Mouse (Mus musculus) adrenal gland (tissue): ENCODE data around the gene Acbd3.

Experiments used
- intact Hi-C: fragments of 180-260 bp; cut with DNase I; formaldehyde crosslinking; loops from one replicate; pipeline ENCODE4 v1.15.1; 2025

Acbd3 gene

DNA sequence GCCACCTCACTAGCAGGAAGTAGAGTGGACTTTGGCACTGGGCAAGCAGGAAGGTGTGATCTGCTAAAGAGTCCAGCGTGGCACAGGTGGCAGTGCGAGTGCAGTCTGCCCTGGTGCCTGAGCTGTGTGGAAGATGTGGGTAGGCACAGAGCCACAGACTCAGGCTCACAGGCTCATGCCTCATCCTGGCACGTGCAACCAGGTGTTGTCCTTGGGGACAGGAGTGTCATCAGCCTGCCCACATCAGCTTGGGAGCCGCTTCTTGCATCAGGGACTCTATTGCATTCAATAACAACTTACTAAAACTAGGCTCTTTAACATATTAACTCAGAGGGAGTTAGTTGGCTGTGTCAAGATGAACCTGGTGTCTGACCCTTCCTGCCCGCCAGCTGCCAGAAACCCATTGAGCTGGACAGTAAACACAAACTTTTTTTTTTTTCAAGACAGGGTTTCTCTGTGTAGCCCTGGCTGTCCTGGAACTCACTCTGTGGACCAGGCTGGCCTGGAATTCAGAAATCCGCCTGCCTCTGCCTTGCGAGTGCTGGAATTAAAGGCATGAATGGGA is 32.2 kb downstream of the Acbd3 start:
- intact Hi-C loops = no loop called here

- intact Hi-C loops = loop anchor here (10.0 kb wide), 1 partner anchor 327 kb away; no protein-coding TSS in a partner anchor
These were observed 36.3 kb downstream of the Acbd3 start for GRCm38 (mm10) chr1:180762180-180762579.

DNA sequence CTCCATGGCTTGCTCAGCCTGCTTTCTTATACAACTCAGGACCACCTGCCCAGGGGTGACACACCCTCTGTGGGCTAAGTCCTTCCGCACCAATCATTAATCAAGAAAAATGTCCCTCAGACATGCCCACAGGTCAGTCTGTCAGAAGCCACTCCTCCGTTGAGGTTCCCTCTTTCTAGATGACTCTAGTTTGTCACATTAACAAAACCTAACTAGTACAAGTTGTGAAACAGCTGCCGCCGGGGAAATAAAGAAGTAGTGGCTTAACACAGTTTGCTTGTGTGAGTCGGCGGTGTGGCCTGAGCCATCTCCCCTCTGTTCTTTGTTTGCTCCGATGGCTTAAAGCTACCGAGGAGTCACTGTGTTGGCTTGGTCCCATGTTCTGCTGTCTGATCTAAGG is 36.8 kb downstream of the Acbd3 start:
- intact Hi-C loops = loop anchor here (10.0 kb wide), 1 partner anchor 328 kb away; no protein-coding TSS in a partner anchor

- intact Hi-C loops = loop anchor here (10.0 kb wide), 1 partner anchor 329 kb away; no protein-coding TSS in a partner anchor
These were observed 37.5 kb downstream of the Acbd3 start for GRCm38 (mm10) chr1:180763307-180763706.

DNA sequence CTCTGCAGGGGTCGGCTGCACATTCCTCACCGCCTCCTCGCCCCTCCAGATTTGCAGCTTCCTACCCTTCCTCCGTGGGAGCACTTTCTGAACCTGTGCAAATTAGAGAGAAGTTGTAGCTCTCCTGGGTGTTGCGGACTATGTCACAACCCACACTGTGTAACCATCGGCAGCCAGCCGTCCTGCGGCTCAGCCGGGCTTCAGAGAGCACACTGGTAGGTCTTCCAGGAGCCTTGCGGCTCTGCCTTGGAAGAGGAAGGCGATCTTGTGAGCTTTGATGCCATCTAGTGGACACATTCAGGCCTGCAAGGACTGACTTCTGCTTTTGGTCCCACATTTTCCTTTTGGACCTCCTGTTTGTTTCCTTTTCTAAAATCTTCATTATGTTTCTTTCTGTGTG is 38.0 kb downstream of the Acbd3 start:
- intact Hi-C loops = loop anchor here (1.0 to 10.0 kb wide), 2 partner anchors 44 to 329 kb away; no protein-coding TSS in a partner anchor

DNA sequence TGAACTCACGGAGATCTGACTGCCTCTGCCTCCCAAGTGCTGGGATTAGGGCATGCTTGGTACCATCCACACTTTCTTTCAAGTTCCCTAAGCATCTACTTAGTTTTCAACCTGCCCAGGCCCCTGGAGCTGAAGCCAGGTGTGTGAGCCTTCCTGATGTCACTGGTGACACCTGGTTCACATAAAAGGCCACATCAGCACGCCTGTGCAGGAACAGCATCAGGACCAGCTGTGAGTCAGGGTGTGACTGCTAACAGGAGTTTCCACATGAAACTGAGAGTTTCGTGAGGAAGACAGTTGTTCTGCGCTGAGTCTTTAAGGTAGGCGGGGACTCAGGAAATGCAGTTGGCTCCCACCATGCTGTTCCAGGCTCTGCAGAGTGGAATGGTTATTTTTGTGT is 39.5 kb downstream of the Acbd3 start:
- intact Hi-C loops = loop anchor here (10.0 kb wide), 1 partner anchor 331 kb away; no protein-coding TSS in a partner anchor

DNA sequence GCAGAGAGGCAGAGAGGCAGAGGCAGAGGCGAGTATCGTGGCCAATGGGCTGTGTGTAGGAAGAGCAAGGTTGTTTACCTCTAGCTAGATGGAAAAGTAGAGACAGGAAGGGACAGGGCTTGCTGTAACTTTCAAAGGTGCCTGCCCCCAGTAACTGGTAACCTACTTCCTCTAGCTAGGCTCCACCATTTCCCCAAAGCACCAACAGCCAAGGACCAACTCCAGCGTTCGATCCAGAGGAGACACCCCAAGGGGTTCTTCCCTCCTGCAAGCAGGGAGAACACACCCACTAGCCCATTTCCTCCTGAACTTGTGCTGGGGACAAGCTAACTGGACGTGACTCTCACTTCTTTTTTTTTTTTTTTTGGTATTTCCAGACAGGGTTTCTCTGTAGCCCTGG is 40.7 kb downstream of the Acbd3 start:
- intact Hi-C loops = loop anchor here (10.0 kb wide), 1 partner anchor 332 kb away; no protein-coding TSS in a partner anchor

GRCm38 (mm10) chr1:180767541-180768333 is 41.9 kb downstream of the Acbd3 start:
- intact Hi-C loops = loop anchor here (1.0 to 10.0 kb wide), 2 partner anchors 45 to 333 kb away; no protein-coding TSS in a partner anchor

- intact Hi-C loops = loop anchor here (1.0 to 10.0 kb wide), 2 partner anchors 44 to 334 kb away; no protein-coding TSS in a partner anchor
These were observed 42.7 kb downstream of the Acbd3 start for GRCm38 (mm10) chr1:180768334-180769168.

DNA sequence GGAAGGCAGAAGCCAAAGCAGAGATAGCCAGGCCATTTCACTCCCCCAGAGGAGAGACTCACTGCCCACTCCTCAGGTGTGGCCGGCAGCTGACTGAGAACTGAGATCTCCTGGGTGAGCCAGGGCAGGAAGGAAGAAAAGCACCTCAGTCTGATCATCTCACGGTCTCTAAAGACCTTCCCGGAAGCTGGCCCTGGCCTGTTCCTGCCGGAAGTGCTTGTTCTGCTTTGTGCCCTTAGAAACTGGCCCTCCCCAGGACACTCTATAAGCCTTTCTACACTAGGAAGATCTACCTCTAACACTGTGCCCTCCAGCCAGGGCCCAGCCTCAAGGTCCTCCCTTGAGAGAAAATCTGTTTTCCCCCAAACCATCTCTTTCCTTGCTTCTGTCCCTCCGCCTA is 45.5 kb downstream of the Acbd3 start:
- intact Hi-C loops = no loop called here

DNA sequence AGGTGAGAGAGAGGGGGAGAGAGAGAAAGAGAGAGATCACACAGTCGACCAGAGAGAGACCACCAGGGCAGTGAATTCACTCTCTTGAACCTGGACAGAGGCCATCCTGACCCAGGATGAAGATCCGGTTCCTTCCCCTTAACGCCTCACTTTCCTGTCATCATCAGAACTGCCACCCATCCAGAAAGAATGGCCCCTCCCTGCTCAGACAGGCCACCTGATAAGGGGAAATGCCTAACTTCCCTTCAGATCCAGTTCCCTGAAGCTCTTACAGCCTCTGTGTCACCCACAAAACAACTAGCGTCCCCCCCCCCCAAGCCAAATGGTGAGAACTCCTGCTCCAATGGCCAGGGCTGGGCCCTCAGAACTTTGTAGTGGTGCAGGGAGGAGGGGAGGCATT is 45.9 kb downstream of the Acbd3 start:
- intact Hi-C loops = no loop called here

DNA sequence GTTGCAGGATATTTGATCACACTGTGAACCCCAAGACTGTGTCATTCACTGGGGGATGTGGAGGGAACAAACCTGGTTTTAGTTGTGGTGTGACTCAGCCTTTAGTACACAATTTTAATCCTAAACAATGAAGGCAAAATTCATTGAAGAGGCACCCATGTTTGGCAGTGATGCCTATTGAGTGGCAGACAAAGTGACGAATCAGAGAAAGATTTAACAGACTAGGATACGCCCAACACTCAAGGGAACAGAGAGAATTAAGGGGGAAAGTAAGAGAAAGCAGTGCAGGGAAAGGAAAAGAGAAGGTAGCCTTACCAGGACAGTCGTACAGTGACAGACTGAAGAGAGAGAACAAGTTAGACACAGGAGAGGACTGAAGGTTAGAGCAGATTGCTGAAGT is 46.4 kb downstream of the Acbd3 start:
- intact Hi-C loops = no loop called here

DNA sequence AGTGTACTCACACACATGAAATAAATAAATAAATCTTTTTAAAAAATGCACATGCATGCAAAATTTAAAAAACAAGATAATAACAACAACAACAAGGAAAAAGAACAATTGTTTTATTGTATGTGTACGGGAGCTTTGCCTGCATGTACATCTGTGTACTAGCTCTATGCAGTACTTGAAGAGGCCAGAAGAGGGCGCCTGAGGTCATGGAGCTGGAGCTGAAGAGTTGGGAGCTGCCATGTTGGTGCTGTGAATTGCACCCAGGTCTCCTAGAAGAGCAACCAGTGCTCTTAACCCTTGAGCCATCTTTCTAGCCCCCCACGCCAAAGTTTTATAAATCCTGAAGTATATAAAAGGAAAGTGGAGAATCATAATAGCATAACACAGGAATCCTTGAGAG is 48.8 kb downstream of the Acbd3 start:
- intact Hi-C loops = no loop called here

DNA sequence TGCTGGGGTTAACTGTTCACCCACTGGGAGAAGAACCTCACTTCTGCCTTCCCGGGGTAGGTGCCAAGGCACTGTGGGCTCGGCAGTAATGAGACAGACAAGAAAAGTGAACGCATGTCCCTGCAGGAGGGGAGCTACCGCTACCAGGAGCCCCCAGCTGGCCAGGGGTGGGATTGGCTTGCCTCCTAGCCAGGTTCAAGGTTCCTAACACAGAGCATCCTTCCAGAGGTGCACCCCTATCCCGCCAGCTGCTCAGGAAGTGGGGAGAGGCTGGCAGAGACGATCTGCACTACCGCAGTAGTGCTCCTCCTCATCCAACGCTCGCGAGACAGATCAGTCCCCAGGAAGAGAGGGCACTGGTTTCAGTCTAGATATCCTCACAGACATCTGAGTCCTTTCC is 49.5 kb downstream of the Acbd3 start:
- intact Hi-C loops = no loop called here

- intact Hi-C loops = no loop called here
These were observed 50.1 kb downstream of the Acbd3 start for GRCm38 (mm10) chr1:180775849-180776493.

GRCm38 (mm10) chr1:180776494-180776893 is 50.7 kb downstream of the Acbd3 start:
- intact Hi-C loops = no loop called here

DNA sequence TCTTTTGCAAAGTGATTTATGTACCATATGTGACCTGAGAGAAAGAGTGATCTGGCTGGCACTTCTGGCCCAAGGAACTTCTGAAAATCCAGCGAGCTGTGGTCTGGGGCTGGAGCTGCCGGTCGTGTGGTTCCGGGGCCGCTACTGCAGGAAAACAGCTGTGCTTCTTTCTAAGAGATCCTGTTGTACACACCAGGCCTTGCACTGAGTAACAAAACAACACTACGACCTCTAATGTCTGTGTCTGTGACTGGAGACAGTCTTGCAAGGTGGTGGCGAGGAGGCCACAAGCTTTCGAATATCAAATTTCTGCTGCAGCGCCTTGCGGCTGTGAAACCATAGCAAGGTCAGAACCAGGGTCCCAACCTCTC is 51.4 kb downstream of the Acbd3 start:
- intact Hi-C loops = no loop called here

DNA sequence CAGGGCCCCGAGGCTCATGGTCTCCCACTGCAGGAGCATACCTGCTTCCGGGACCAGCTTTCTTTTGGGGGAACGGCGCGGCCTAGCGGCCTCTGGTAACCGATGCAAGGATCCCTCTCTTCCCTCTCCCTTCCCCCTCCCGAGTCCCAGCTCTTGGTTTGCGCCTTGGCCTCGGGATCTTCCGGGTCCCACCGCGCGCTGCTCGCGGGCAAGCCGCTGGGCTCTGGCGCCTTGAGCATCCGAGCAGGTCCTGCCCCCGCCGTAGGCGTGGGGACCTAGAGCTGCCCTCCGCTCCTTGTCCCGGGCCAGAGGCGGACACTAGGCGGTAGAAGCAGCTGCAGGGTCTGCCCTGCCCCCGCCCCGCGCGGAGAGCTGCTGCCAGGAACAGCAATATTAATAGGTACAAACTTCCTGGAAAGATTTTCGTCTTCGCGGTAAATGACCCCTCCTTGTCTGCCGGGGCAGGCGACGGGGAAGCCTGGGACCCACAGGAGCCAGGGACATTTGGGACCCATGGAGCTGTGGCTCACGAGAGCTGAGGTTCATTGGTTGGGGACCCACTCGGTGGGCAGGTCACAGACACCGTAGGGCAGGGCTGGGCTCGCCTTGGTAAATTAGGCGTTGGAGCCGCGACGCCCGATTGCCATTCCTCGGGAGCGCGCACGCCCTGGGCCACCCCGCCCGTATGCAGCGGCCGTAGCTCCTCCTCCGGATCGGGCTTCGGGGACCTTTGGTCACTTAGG is 52.0 kb downstream of the Acbd3 start:
- intact Hi-C loops = no loop called here

DNA sequence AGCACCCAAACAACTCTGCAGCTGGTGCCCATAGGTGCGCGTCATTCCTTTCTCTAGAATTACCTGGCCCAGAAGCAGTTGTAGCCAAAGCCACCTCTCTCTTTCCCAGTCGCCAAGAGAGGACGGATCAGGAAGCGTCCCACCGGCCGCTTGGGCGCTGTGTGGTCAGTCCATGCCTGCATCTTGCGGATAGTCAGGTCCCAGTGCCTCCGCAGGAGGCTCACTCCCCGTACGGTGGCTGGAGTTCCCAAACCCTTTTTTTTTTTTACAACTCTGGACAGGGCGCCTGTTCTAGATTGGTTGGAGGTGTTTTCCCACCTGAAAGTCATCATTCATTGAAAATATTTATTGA is 52.5 kb downstream of the Acbd3 start:
- intact Hi-C loops = no loop called here

DNA sequence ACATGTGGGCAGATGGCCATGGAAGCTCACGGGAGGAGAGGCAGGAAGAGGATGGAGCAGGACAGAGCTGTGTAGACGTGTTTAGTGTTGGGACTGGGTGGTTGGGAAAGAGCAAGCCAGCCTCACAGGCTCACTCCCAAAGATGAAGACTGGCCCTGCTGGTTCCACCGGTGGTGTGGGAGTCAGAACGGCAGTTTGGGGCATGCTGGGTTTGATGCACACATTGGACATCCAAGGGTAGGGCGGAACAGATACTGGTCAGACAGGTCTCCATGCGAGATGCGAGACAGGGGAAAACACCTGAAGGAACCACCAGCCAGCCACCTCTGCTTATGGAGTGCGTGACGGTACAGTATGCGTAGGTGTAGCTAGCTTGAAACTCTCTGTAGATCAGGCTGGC is 53.1 kb downstream of the Acbd3 start:
- intact Hi-C loops = no loop called here

- intact Hi-C loops = no loop called here
These were observed 54.4 kb downstream of the Acbd3 start for GRCm38 (mm10) chr1:180780291-180780690.
